Mouse (Mus musculus) stomach, embryonic 16.5 days (tissue): ENCODE measurements around the gene Fam214a. TPM values are rescaled to one million over a fixed set of nuclear protein-coding genes. Genes with fewer than 3 reads are reported as not detected.
"Not testable (repeated sequence)": the region's sequence is repeated elsewhere in the genome, so short reads cannot be mapped to it uniquely, and the experiment has no call there.

Experiments
- ATAC-seq: fragments of 200-750 bp; cut with Nextera tagmentation; 2 replicates; pipeline ENCODE4 v1.8.0; 2017; ENCODE audit warnings: moderate number of reproducible peaks, moderate TSS enrichment; ENCODE audit not compliant: insufficient read depth, low FRiP score
- H3K27ac ChIP-seq: fragments of 300-500 bp; sonication (generic); 2 replicates; pipeline ENCODE4 v1.5.1; 2014; ENCODE audit warnings: low read length
- H3K27me3 ChIP-seq: fragments of 300-500 bp; sonication (generic); 2 replicates; pipeline ENCODE4 v1.6.1; 2014; ENCODE audit warnings: low read length, control low read depth, mixed read lengths; ENCODE audit not compliant: control insufficient read depth, insufficient read depth
- H3K36me3 ChIP-seq: fragments of 300-500 bp; sonication (generic); 2 replicates; pipeline ENCODE4 v1.6.1; 2014; ENCODE audit warnings: low read length; ENCODE audit not compliant: control insufficient read depth, insufficient read depth
- H3K4me1 ChIP-seq: fragments of 300-500 bp; sonication (generic); 2 replicates; pipeline ENCODE4 v1.6.1; 2014; ENCODE audit warnings: low read length, control low read depth, mixed read lengths; ENCODE audit not compliant: control insufficient read depth, insufficient read depth
- H3K4me2 ChIP-seq: fragments of 300-500 bp; sonication (generic); 2 replicates; pipeline ENCODE4 v1.6.1; 2014; ENCODE audit warnings: low read depth, low read length, mixed read lengths
- H3K4me3 ChIP-seq: fragments of 300-500 bp; sonication (generic); replicated peaks from 2 replicates; pipeline ENCODE4 v1.5.1; 2014; ENCODE audit warnings: mild to moderate bottlenecking, low read length
- H3K9ac ChIP-seq: fragments of 300-500 bp; sonication (generic); 2 replicates; pipeline ENCODE4 v1.6.1; 2014; ENCODE audit warnings: low read length
- H3K9me3 ChIP-seq: fragments of 300-500 bp; sonication (generic); replicated peaks from 2 replicates; pipeline ENCODE4 v1.6.1; 2016; ENCODE audit warnings: low read length, control low read depth; ENCODE audit not compliant: control insufficient read depth
- whole genome bisulfite sequencing: fragments of 180-500 bp; shearing (Covaris S2); extraction: QIAGEN DNeasy Blood & Tissue Kit; methylation state at CpG from one replicate; pipeline ENCODE4 v1.1.7; 2014; 5-methylcytosine and 5-hydroxymethylcytosine counted together
- polyA plus RNA-seq: library from polyadenylated mRNA; unstranded; fragments of >200 nt; fragmentation: Nextera tagmentation; extraction: Ambion mirVana; gene quantifications from 2 replicates; pipeline ENCODE4 v1.2.1, GENCODE M21; 2015

Gene Fam214a
- polyA plus RNA-seq, 1 experiment from 2014 or later, result 10.0 TPM

DNA sequence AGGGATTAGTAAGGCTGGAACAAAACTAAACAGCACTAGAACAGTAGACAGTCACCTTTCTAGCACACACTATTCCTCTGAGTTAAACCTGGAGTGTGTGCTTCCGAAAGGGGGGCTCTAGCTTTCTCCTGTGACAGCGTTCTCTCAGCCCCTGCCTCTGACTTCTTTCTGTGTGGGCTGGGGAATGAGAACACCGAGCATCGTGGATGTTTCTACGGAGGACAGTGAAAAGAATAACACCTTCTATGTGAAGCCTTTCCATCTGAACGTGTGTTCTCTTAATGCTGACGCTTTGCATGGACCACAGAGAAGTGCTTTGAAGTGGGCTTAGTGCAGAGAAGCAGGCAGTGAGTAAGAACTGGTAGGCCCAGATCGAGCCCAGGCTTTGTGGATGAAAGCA is 29.5 kb downstream of the Fam214a start:
- H3K4me1 ChIP-seq, result 0 out of 2 replicates have a peak, but pooled peaks cover 4% of the 10 kb centered on the region
- H3K27me3 ChIP-seq, result no peaks in the 10 kb centered on the region
- H3K9me3 ChIP-seq, result no peaks in the 10 kb centered on the region
- 75% methylated on average over 8 of the region's 8 CpGs for whole genome bisulfite sequencing
- H3K27ac ChIP-seq, result no peak overlapping the region
- H3K4me3 ChIP-seq, result no peak overlapping the region
- no peaks in the 10 kb centered on the region for H3K36me3 ChIP-seq
- H3K9ac ChIP-seq, result no peak overlapping the region
- no peak overlapping the region for H3K4me2 ChIP-seq
- no peak for ATAC-seq

DNA sequence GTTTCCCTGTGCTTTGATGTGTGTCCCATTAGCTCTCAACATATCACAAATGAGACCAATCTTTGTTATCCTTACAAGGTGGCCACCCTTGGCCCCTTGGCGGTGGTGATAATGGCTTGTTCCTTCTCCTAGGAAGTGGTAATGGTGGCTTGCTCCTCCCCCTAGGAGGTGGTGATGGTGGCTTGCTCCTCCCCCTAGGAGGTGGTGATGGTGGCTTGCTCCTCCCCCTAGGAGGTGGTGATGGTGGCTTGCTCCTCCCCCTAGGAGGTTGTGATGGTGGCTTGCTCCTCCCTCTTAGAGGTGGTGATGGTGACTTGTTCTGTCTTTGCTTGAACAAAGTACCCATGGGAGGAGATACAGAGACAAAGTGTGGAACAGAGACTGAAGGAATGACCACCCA is 30.0 kb downstream of the Fam214a start:
- H3K27me3 ChIP-seq, ATAC-seq: not testable (repeated sequence)
- WGBS, result 67% methylated on average over 1 of the region's 1 CpGs

GRCm38 (mm10) chr9:74985173-74985715 is 32.6 kb downstream of the Fam214a start:
- ATAC-seq, result no peak
- no peak overlapping the region for H3K27ac ChIP-seq
- no peaks in the 10 kb centered on the region for H3K4me1 ChIP-seq
- H3K4me2 ChIP-seq, result no peak overlapping the region
- no peaks in the 10 kb centered on the region for H3K36me3 ChIP-seq
- no peak overlapping the region for H3K4me3 ChIP-seq
- H3K9ac ChIP-seq, result no peak overlapping the region
- no peaks in the 10 kb centered on the region for H3K9me3 ChIP-seq
- WGBS, result 85% methylated on average over 14 of the region's 14 CpGs
- no peaks in the 10 kb centered on the region for H3K27me3 ChIP-seq

More for the DNA sequence above, 30.0 kb downstream of the Fam214a start:
- not testable (repeated sequence) for H3K27ac ChIP-seq, H3K4me1 ChIP-seq, H3K9me3 ChIP-seq, H3K36me3 ChIP-seq, H3K4me2 ChIP-seq, H3K9ac ChIP-seq, H3K4me3 ChIP-seq

DNA sequence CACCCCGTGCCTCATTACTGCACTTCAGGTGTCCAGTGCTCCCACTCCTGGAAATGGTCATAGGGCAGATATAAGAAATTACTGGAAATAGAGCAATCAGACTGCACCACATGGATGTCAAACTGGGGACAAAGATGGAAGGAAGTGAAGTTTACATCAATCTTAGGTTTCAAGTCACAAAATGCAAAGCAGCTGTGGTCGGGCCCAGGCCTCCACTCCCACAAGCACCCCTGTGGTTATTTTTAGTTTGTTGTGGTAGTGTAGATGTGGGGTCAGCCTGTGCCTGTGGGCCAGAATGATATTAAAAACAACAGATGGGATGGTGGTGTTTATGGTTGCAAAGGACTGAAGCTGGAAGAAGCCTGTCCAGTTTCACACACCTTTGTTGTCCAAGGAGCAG is 33.1 kb downstream of the Fam214a start:
- H3K27ac ChIP-seq, result no peak overlapping the region
- H3K9me3 ChIP-seq, result no peaks in the 10 kb centered on the region
- H3K27me3 ChIP-seq, result no peaks in the 10 kb centered on the region
- no peak overlapping the region for H3K4me3 ChIP-seq
- no peak overlapping the region for H3K4me2 ChIP-seq
- WGBS, result 66% methylated on average over 2 of the region's 2 CpGs
- no peak overlapping the region for H3K9ac ChIP-seq
- no peak for ATAC-seq
- H3K4me1 ChIP-seq, result no peaks in the 10 kb centered on the region
- no peaks in the 10 kb centered on the region for H3K36me3 ChIP-seq

- H3K4me1 ChIP-seq, result peaks cover 4% of the 10 kb centered on the region; the same call in 1 of the 2 replicates
- 88% methylated on average over 7 of the region's 7 CpGs for WGBS
- no peak for ATAC-seq
Observed at GRCm38 (mm10) chr9:74988893-74989460, 36.3 kb downstream of the Fam214a start.

GRCm38 (mm10) chr9:74989990-74990389 is 37.3 kb downstream of the Fam214a start:
- Histone ChIP-seq H3K9me3 (no peaks in the 10 kb centered on the region), H3K4me2 (no peak overlapping the region), H3K27ac (no peak overlapping the region), H3K27me3 (no peaks in the 10 kb centered on the region), H3K36me3 (no peaks in the 10 kb centered on the region), H3K4me3 (no peak overlapping the region), H3K9ac (no peak overlapping the region), H3K4me1 (peaks cover 7% of the 10 kb centered on the region; the same call in 1 of the 2 replicates)
- ATAC-seq, result no peak
- 57% methylated on average over 2 of the region's 2 CpGs for WGBS

More at GRCm38 (mm10) chr9:74988893-74989460, 36.3 kb downstream of the Fam214a start:
- Histone ChIP-seq H3K9me3 (no peaks in the 10 kb centered on the region), H3K36me3 (no peaks in the 10 kb centered on the region), H3K27ac (no peak overlapping the region), H3K4me2 (no peak overlapping the region), H3K9ac (no peak overlapping the region), H3K27me3 (no peaks in the 10 kb centered on the region), H3K4me3 (no peak overlapping the region)

- no peak overlapping the region for H3K9ac ChIP-seq
- no peak for ATAC-seq
- no peaks in the 10 kb centered on the region for H3K36me3 ChIP-seq
- no peak overlapping the region for H3K4me2 ChIP-seq
- no peak overlapping the region for H3K4me3 ChIP-seq
- no peaks in the 10 kb centered on the region for H3K27me3 ChIP-seq
- H3K9me3 ChIP-seq, result no peaks in the 10 kb centered on the region
- 70% methylated on average over 10 of the region's 10 CpGs for WGBS
- H3K27ac ChIP-seq, result peak overlapping the region; percentile 31; the same call in 1 of the 2 replicates
- H3K4me1 ChIP-seq, result peaks cover 7% of the 10 kb centered on the region; the same call in 1 of the 2 replicates
Observed at GRCm38 (mm10) chr9:74994611-74995257, 42.0 kb downstream of the Fam214a start.

GRCm38 (mm10) chr9:74996349-74996748 is 43.7 kb downstream of the Fam214a start:
- H3K36me3 ChIP-seq, result no peaks in the 10 kb centered on the region
- WGBS, result 76% methylated on average over 2 of the region's 2 CpGs

DNA sequence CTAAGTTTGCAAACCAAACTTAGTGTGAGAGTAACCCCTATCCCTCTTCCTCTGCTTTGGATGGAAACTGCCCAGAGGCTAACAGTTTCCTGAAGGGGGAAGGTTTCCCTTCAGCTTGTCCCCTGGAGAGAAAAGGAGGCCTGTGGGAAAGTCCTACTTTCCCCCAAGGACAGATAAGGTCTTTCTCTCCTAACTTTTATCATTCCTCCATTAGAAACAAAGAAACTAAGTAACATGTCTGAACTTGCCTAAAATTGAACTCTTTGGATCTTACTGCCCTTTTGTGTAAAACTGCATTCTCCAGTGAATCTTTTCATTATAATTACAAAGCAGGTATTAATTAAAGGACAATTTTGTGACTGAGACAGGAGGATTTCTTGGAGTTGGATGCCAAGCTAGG is 45.3 kb downstream of the Fam214a start:
- no peak overlapping the region for H3K27ac ChIP-seq
- ATAC-seq, result no peak
- H3K4me2 ChIP-seq, result no peak overlapping the region
- H3K36me3 ChIP-seq, result no peaks in the 10 kb centered on the region
- H3K9ac ChIP-seq, result no peak overlapping the region
- peaks cover 16% of the 10 kb centered on the region for H3K4me1 ChIP-seq
- H3K27me3 ChIP-seq, result no peaks in the 10 kb centered on the region
- H3K9me3 ChIP-seq, result no peaks in the 10 kb centered on the region
- no peak overlapping the region for H3K4me3 ChIP-seq

More at GRCm38 (mm10) chr9:74996349-74996748, 43.7 kb downstream of the Fam214a start:
- Histone ChIP-seq H3K9ac (no peak overlapping the region), H3K4me3 (no peak overlapping the region), H3K4me1 (peaks cover 10% of the 10 kb centered on the region), H3K4me2 (no peak overlapping the region), H3K27me3 (no peaks in the 10 kb centered on the region), H3K9me3 (no peaks in the 10 kb centered on the region), H3K27ac (no peak overlapping the region)
- ATAC-seq, result no peak
